Mouse (Mus musculus) liver, adult (tissue): ENCODE measurements around the gene Saal1.

Experiments used
- GATA4 ChIP-seq: IDR thresholded peaks from 2 replicates; pipeline ENCODE4 v1.6.1; 2014; ENCODE audit warnings: mild to moderate bottlenecking, low read length; ENCODE audit not compliant: insufficient replicate concordance

The Saal1 gene

DNA sequence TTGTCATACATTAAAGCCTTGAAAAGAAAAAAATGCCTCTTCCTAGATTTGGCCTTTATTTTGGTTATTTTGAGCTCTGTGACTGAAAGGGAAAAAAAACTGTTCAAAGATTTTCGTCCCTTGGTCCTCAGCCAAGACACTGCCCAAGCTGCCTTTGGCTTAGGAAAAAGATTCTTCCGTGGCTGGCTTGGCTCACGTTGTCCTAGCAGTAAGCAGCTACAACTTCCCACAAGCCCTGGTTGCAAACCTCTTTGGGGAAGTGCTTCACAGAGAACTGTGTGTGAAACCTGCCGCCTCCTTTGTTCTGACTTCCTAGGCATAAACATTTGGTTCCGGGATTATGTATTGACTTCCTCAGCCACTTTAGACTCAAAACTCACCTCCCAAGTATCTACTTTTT lies 6.4 kb upstream of the Saal1 start:
- no peak for TF ChIP-seq GATA4

GRCm38 (mm10) chr7:46715600-46715999 lies 5.1 kb upstream of the Saal1 start, which contains the start of gene Saa3:
TSS of gene Saa3 (minus strand) at chr7:46715700.
- no peak for TF ChIP-seq GATA4

DNA sequence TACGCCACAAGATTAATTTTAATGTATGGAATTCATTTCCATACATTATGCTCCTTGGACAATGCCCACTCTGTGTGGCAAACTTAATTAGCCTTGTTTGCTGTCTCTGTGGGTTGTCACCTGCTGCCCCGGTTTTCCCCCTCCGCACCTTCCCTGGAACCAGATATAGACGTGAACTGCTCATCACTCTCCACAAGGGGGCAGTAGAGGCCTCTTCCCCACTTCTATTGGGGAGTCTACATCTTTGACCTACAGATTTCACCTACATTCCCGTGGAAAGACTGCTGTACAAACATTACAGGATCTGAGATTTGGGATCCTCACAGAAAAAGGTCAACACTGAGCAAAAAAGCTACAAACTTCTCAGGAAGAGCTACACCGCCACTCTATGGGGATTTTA lies 4.0 kb upstream of the Saal1 start:
- no peak for TF ChIP-seq GATA4

DNA sequence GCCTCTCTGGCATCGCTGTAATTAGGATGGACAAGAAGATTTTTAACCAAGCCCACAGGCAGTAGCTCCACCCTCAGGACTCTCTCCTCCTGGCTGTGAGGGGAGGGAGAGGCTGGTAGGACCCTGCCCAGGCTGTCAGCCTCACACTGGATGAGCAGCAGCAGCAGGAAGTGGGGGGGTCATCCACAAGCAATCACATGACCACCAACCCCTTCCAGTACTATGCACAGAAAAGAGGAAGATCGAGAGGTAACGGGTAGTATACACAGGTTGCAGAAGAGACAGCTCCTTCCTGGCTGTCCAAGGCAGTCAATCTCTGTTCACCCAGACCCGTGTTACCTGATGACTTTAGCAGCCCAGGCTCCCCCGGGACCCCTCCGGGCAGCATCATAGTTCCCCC lies 1.8 kb upstream of the Saal1 start:
- TF ChIP-seq GATA4: no peak

DNA sequence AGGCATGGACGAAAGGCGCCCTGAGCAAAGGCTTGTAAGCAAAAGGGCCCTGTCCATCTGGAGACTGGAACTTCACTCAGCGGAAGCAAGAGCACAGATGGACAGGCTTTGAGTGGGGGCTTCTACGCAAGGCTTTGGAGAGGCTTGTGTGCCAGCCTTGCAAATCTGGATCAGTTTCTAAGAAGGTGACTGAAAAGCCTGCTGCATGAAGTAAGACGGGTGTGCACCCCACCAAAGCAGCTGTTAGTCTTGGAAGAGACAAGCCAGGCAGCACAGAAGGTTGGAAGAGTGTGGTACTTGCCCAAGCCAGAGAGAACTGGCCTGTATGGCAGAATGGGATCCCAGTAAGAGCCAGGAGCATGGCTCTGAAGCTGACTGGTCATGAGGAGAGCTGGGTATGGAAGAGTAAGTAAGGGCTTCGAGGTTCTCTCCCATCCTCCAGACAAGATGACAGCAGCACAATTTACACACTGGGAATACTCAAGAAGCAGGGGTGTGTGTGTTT lies 9.9 kb downstream of the Saal1 start:
- no peak for TF ChIP-seq GATA4

DNA sequence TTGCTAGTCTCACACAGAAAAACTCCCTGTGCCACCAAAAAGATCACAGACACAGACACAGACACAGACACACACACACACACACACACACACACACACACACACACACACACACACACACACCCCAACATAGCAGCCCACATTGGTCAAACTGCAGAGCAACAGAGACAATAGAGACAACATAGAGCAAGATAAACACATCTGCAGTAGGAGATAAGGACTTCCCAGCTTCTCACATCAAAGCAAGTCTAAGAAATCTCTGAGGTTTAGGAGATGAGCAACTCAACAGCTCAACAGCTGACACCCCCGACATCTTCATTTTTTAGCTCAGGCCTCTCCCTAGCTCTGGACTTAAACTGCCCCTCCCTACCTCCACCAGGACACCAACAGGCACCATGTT lies 13.7 kb downstream of the Saal1 start:
- TF ChIP-seq GATA4: no peak

DNA sequence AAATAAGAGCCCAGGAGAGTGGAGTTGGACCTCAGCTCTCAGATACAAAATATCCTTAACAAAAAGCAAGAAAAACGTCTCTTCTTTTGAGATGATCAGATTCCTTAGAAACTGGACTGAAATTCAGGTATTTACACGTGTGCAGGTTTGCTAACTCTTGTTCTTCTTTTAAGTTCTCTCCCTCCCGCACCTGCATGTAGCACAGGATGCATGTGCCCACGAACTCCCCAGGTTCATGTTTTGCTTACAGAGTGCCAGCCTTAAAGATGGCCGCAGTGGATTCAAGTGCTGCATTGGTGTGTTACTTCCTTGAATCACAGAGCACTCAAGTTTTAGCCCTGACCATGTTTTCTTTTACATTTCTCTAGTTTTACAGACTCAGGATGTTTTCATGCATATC lies 23.7 kb downstream of the Saal1 start:
- no peak for TF ChIP-seq GATA4

GRCm38 (mm10) chr7:46680732-46681131 lies 29.7 kb downstream of the Saal1 start:
- no peak for TF ChIP-seq GATA4

GRCm38 (mm10) chr7:46678417-46678816 lies 32.1 kb downstream of the Saal1 start:
- no peak for TF ChIP-seq GATA4

- no peak for TF ChIP-seq GATA4
Measured at GRCm38 (mm10) chr7:46676808-46677360, 33.6 kb downstream of the Saal1 start.

DNA sequence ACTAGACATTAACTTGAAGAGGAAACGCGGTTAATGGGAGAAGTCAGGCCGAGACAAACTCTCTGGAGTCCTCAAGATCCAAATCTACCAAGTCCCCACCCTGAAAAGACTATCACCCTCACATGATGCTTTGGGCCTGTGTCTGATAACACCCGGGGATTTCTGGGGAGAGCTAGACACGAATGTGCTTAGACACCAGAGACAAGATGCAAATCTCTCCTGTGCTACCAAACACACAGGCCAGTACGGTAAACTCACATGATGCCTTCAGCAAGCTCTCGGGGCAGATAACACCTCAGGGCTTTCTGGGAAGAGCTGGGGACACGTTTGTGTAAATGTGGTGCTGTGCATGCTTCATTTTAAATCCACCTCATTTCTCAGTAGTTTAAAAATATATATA lies 34.6 kb downstream of the Saal1 start:
- no peak for TF ChIP-seq GATA4

GRCm38 (mm10) chr7:46675061-46675460 lies 35.4 kb downstream of the Saal1 start:
- TF ChIP-seq GATA4: no peak

DNA sequence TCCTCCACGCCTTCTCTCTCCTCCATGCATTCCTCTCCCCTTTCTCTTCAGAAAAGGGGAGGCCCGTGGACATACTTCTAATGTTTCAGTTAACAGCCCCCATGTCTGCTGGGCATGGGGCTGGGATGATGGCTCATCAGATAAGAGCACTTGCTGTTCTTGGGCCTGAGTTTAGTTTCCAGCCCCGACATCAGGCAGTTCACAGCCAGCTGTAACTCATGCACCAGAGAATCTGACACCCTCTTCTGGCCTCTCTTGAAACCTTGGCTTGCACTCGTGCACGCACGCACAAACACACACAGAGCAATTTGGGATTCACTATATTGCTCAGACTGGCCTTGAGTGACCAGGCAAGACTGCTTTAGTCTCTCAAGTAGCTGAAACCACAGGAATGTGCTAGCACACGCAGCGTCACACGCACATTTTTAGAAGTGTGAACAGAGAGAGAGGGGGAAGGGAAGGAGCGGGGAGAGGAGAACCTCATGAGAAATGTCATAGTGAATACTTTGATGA lies 38.3 kb downstream of the Saal1 start, which contains the start of gene Tph1:
Tph1 (minus strand) TSS at position 378 of the 513 bp plus-strand sequence.
- TF ChIP-seq GATA4: no peak

DNA sequence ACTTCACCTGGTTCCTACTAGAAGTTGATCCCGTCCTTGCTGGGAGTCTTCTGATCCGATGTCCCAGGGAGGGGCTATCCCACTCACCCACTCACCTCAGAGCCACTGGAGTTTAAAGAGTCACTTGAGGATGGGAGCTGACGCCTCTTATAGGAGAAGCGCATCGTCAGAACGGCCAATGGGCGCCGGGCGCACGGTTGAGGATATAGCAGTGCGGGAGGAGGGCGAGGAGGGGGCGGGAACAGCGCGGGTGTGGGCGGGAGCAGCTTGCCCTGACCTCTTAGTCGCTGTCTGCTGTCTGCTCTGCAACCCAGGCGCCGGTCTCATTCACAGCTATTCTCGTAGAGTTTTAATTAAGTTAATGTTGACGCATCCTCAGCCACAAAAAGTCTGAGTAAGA lies 43.2 kb downstream of the Saal1 start:
- TF ChIP-seq GATA4: no peak

- TF ChIP-seq GATA4: no peak
Measured at GRCm38 (mm10) chr7:46665236-46665635, 45.2 kb downstream of the Saal1 start.

GRCm38 (mm10) chr7:46661591-46662090 lies 48.8 kb downstream of the Saal1 start:
- no peak for TF ChIP-seq GATA4

DNA sequence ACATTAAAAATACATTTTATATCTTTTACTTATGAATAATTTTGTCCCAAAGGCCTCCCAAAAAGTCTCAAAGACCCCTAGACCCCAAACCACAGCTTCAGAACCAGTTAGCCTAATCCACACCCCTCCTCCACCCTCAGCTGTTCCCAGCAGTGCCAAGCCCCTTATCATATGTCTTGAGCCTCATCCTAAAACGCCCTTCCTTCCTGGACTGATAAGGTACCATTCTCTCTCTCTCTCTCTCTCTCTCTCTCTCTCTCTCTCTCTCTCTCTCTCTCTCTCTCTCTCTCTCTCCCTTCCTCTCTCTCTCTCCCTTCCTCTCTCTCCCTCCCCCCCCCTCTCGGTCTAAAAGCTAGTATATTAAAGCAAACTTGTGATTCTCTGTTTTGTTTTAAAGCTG lies 58.2 kb downstream of the Saal1 start:
- no peak for TF ChIP-seq GATA4

GRCm38 (mm10) chr7:46648431-46649140 lies 61.9 kb downstream of the Saal1 start:
- no peak for TF ChIP-seq GATA4
